Mouse (Mus musculus) olfactory bulb, adult 2 months (tissue): ENCODE measurements at regions not wholly inside any gene's neighbourhood (a gene's known extent, or its start where the extent isn't known, plus 50 kb on each side); places are given as distances from the start of the nearest gene placed in this dataset.

Source experiments
- CTCF ChIP-seq: fragments of 200-500 bp; IDR thresholded peaks from 2 replicates; pipeline ENCODE4 v1.5.1; 2012; ENCODE audit warnings: low read depth, mild to moderate bottlenecking, low read length, moderate library complexity; ENCODE audit not compliant: insufficient read depth
- POLR2A ChIP-seq: fragments of 200-500 bp; IDR thresholded peaks from 2 replicates; pipeline ENCODE4 v1.6.1; 2012; ENCODE audit warnings: mild to moderate bottlenecking, low read depth, low read length, moderate library complexity; ENCODE audit not compliant: insufficient read depth

DNA sequence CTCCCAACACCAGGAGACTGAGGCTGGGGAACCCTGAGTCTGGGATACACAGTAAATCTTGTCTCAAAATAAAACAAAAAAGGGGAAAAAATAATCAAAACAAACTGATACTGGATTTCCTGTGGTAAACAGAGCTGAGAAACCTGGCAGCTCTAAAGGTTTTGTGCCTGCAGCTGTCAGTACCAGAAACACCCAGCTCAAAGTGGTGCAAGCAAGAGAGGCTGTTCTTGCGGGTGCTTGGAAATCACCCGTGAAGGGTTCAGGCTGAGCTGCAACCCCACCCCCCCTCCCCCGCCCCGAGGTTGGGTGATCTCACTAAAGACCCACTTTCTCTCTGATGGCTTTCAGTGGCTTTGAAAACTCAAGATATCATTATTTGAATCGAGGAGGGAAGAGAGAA is 90.1 kb upstream of the Sall1 start:
- TF ChIP-seq POLR2A: no peak
- no peak for TF ChIP-seq CTCF
